Mouse (Mus musculus) liver, adult 2 months (tissue): ENCODE results near the gene Vmn2r120. TPM values are rescaled to one million over a fixed set of nuclear protein-coding genes. Genes with fewer than 3 reads are reported as not detected.
"Not testable (repeated sequence)": the region's sequence is repeated elsewhere in the genome, so short reads cannot be mapped to it uniquely, and the experiment has no call there.

Source experiments
- DNase-seq: peaks from one replicate; pipeline ENCODE4 v3.0.0-alpha.2; 2011; ENCODE audit warnings: low read depth, low spot score; ENCODE audit errors: extremely low read depth
- H3K27ac ChIP-seq: fragments of 200-500 bp; replicated peaks from 2 replicates; pipeline ENCODE4 v1.5.1; 2012; ENCODE audit warnings: low read depth, mild to moderate bottlenecking, control low read depth, inconsistent platforms, low read length; ENCODE audit not compliant: insufficient read depth
- H3K27me3 ChIP-seq: fragments of 200-500 bp; 2 replicates; pipeline ENCODE4 v1.6.1; 2012; ENCODE audit warnings: mild to moderate bottlenecking, moderate library complexity, low read length, inconsistent platforms; ENCODE audit not compliant: control insufficient read depth, insufficient read depth
- H3K36me3 ChIP-seq: fragments of 200-500 bp; 2 replicates; pipeline ENCODE4 v1.6.1; 2012; ENCODE audit warnings: low read length, inconsistent platforms; ENCODE audit not compliant: control insufficient read depth, insufficient read depth
- H3K4me1 ChIP-seq: fragments of 200-500 bp; 2 replicates; pipeline ENCODE4 v1.6.1; 2011; ENCODE audit warnings: low read length; ENCODE audit not compliant: control insufficient read depth, insufficient read depth
- H3K4me3 ChIP-seq: fragments of 200-500 bp; 2 replicates; pipeline ENCODE4 v1.5.1; 2011; ENCODE audit warnings: low read depth, mild to moderate bottlenecking, control low read depth, low read length, moderate library complexity; ENCODE audit not compliant: insufficient read depth
- H3K79me2 ChIP-seq: fragments of 200-500 bp; 2 replicates; pipeline ENCODE4 v1.6.1; 2012; ENCODE audit warnings: inconsistent platforms, mild to moderate bottlenecking, low read length, moderate library complexity; ENCODE audit not compliant: control insufficient read depth, insufficient read depth
- H3K9ac ChIP-seq: fragments of 200-500 bp; 2 replicates; pipeline ENCODE4 v1.6.1; 2012; ENCODE audit warnings: low read depth, mild to moderate bottlenecking, control low read depth, inconsistent platforms, low read length
- CTCF ChIP-seq: fragments of 200-500 bp; IDR thresholded peaks from 2 replicates; pipeline ENCODE4 v1.5.1; 2011; ENCODE audit warnings: low read depth, low read length, control low read depth
- POLR2A ChIP-seq: fragments of 200-500 bp; IDR thresholded peaks from 2 replicates; pipeline ENCODE4 v1.6.1; 2011; ENCODE audit warnings: low read length, control low read depth; ENCODE audit not compliant: insufficient read depth; ENCODE audit errors: extremely low read depth
- WGBS: fragments of 180-500 bp; shearing (Covaris S2); methylation state at CpG from one replicate; pipeline ENCODE4 v1.1.7; 2018; 5-methylcytosine and 5-hydroxymethylcytosine counted together
- polyA plus RNA-seq: library from polyadenylated mRNA; depleted of rRNA; stranded (reverse); fragments of >200 nt; gene quantifications from 2 replicates; pipeline ENCODE4 v1.2.3, GENCODE M21; 2012; rRNA removed
- total RNA-seq: library from RNA; depleted of rRNA; stranded (reverse); fragments of >200 nt; gene quantifications from 2 replicates; pipeline ENCODE4 v1.2.3, GENCODE M21; 2014; rRNA removed

Gene Vmn2r120
- total RNA-seq, result not detected in 2 replicates
- not detected in 2 replicates for polyA plus RNA-seq

GRCm38 (mm10) chr17:57545405-57545804 is at the start of gene Vmn2r120:
Vmn2r120 (minus strand) TSS chr17:57545505.
- WGBS, result 89% methylated on average over 1 of the region's 1 CpGs

GRCm38 (mm10) chr17:57587273-57587672 is 42.0 kb upstream of the Vmn2r120 start:
- not testable (repeated sequence) for H3K27ac ChIP-seq, H3K79me2 ChIP-seq, H3K4me1 ChIP-seq, H3K4me3 ChIP-seq, DNase-seq, H3K36me3 ChIP-seq, H3K27me3 ChIP-seq, H3K9ac ChIP-seq
- WGBS, result 82% methylated on average over 6 of the region's 6 CpGs

More at GRCm38 (mm10) chr17:57545405-57545804, at the start of gene Vmn2r120:
- Histone ChIP-seq H3K36me3 (no peaks in the 10 kb centered on the region), H3K4me1 (no peaks in the 10 kb centered on the region), H3K27ac (no peak within 1 kb of the TSS), H3K4me3 (no peak within 1 kb of the TSS), H3K79me2 (no peaks in the 10 kb centered on the region), H3K9ac (no peak within 1 kb of the TSS), H3K27me3 (no peaks in the 10 kb centered on the region)
- no peak for DNase-seq
- no peak for TF ChIP-seq CTCF
- TF ChIP-seq POLR2A, result no peak

- H3K9ac ChIP-seq, result no peak overlapping the region
- 60% methylated on average over 16 of the region's 16 CpGs for WGBS
- no peaks in the 10 kb centered on the region for H3K4me1 ChIP-seq
- H3K4me3 ChIP-seq, result no peak overlapping the region
- H3K79me2 ChIP-seq, result no peaks in the 10 kb centered on the region
- no peaks in the 10 kb centered on the region for H3K36me3 ChIP-seq
- TF ChIP-seq CTCF, result no peak
- no peak for TF ChIP-seq POLR2A
- no peak overlapping the region for H3K27ac ChIP-seq
- DNase-seq, result no peak
- no peaks in the 10 kb centered on the region for H3K27me3 ChIP-seq
These were observed 28.9 kb upstream of the Vmn2r120 start for GRCm38 (mm10) chr17:57574075-57574705.

Other genes starting within 250 kb of the Vmn2r120 start
- 27.3 and 31.6 TPM in 2 replicates for gene Adgre1, start 186.8 kb downstream of the Vmn2r120 start, total RNA-seq
- 4.7 and 10.0 TPM in 2 replicates for gene Adgre1, start 186.8 kb downstream of the Vmn2r120 start, polyA plus RNA-seq
- not detected in 2 replicates for gene Gm21834, start 196.7 kb upstream of the Vmn2r120 start, total RNA-seq
- not detected in 2 replicates for gene Gm21834, start 196.7 kb upstream of the Vmn2r120 start, polyA plus RNA-seq
- gene Cntnap5c, start 224.1 kb upstream of the Vmn2r120 start, total RNA-seq, result not detected in 2 replicates
- not detected in 2 replicates for gene Cntnap5c, start 224.1 kb upstream of the Vmn2r120 start, polyA plus RNA-seq